Comparison of ENCODE assay signal across 14 mouse cellular contexts in the genomic region with DNA sequence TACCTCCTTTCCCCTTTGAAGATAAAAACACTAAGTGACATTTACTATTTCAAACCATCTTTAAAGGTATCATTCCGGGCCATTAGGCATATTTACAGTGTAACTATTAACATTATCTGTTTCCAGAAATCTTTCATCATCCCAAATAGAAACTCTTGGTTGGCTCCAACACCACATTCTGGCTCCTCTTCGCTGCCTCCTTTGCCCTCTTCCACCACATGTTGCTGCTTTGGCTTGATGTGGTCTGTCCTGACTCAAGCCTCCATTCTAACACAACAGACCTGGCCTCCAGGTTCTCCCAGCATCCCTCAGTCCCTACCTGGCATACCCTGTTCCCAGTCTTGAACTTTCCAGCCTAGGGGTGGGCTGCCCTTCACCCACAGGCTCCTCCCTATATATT. TPM values are rescaled to one million over a fixed set of nuclear protein-coding genes. Genes with fewer than 3 reads are reported as not detected.
DNase-seq lines count a peak whose midpoint lies in the region; ATAC-seq and TF ChIP-seq lines count a peak whose summit lies in the region.
"Had no signal": no experiment of that assay in that cellular context is flagged by ENCODE, and none has a peak within 500 bp of the region (broad histone marks: within the 10 kb centered on the region; RNA-seq: fewer than 3 reads in every experiment).

No protein-coding gene starts in this region.

- no peak for TF ChIP-seq CTCF in stomach, postnatal 0 days (IDR thresholded peaks at IDR 0.05; ENCODE audit: low read depth)

- peak overlapping the region; percentile 40; the same call in 1 of the 2 replicates for H3K4me2 ChIP-seq in intestine, embryonic 14.5 days (ENCODE audit: low read length)
- H3K4me2 ChIP-seq in intestine, embryonic 15.5 days (replicated peaks), result no peak overlapping the region
- H3K4me2 ChIP-seq in stomach, embryonic 14.5 days (replicated peaks; ENCODE audit: low read depth, low read length), result no peak overlapping the region
- H3K4me2 ChIP-seq in stomach, postnatal 0 days (replicated peaks; ENCODE audit: low read depth), result no peak overlapping the region
- 0 out of 2 replicates have a peak overlapping the region, but pooled peaks have one; percentile 38 for H3K4me2 ChIP-seq in intestine, embryonic 16.5 days (ENCODE audit: low read depth, low read length)

- intact Hi-C loops in gastrocnemius, postnatal 36 days (cut with DNase I), result no loop called here

- no peaks in the 10 kb centered on the region for H3K36me3 ChIP-seq in intestine, embryonic 14.5 days (ENCODE audit: control insufficient read depth, insufficient read depth, low read length)
- no peaks in the 10 kb centered on the region for H3K36me3 ChIP-seq in intestine, embryonic 15.5 days
- H3K36me3 ChIP-seq in stomach, embryonic 14.5 days (ENCODE audit: control insufficient read depth, insufficient read depth, low read length), result no peaks in the 10 kb centered on the region
- no peaks in the 10 kb centered on the region for H3K36me3 ChIP-seq in stomach, postnatal 0 days (ENCODE audit: control insufficient read depth, insufficient read depth, low read length)
- no peaks in the 10 kb centered on the region for H3K36me3 ChIP-seq in intestine, embryonic 16.5 days (ENCODE audit: control insufficient read depth, insufficient read depth, low read length)
- H3K36me3 ChIP-seq: heart, embryonic 15.5 days had no signal

- 41% methylated on average over 2 of the region's 2 CpGs for WGBS in intestine, embryonic 14.5 days
- 46% methylated on average over 2 of the region's 2 CpGs for WGBS in intestine, embryonic 15.5 days
- 44% methylated on average over 2 of the region's 2 CpGs for WGBS in stomach, embryonic 14.5 days
- WGBS in stomach, postnatal 0 days, result 42% methylated on average over 2 of the region's 2 CpGs
- WGBS in intestine, embryonic 16.5 days, result 44% methylated on average over 2 of the region's 2 CpGs

- H3K9me3 ChIP-seq in intestine, embryonic 14.5 days (ENCODE audit: control insufficient read depth, low read length), result no peaks in the 10 kb centered on the region
- H3K9me3 ChIP-seq in intestine, embryonic 15.5 days, result no peaks in the 10 kb centered on the region
- no peaks in the 10 kb centered on the region for H3K9me3 ChIP-seq in stomach, embryonic 14.5 days (ENCODE audit: control insufficient read depth, low read depth, low read length)
- H3K9me3 ChIP-seq in stomach, postnatal 0 days (ENCODE audit: control insufficient read depth, low read length), result no peaks in the 10 kb centered on the region
- H3K9me3 ChIP-seq in intestine, embryonic 16.5 days (ENCODE audit: control insufficient read depth, low read length), result no peaks in the 10 kb centered on the region
- H3K9me3 ChIP-seq: heart, embryonic 15.5 days; megakaryocyte, embryonic 14.5 days had no signal

- H3K4me1 ChIP-seq in intestine, embryonic 14.5 days (replicated peaks; ENCODE audit: control insufficient read depth, insufficient read depth, low read length), result peaks cover 16% of the 10 kb centered on the region; the same call in 1 of the 2 replicates
- H3K4me1 ChIP-seq in intestine, embryonic 15.5 days (replicated peaks), result peaks cover 8% of the 10 kb centered on the region; the same call in 1 of the 2 replicates
- H3K4me1 ChIP-seq in stomach, embryonic 14.5 days (ENCODE audit: control insufficient read depth, insufficient read depth, low read length), result peaks cover 11% of the 10 kb centered on the region; the same call in 1 of the 2 replicates
- H3K4me1 ChIP-seq in stomach, postnatal 0 days (replicated peaks; ENCODE audit: control insufficient read depth, insufficient read depth), result no peaks in the 10 kb centered on the region
- H3K4me1 ChIP-seq in intestine, embryonic 16.5 days (ENCODE audit: control insufficient read depth, insufficient read depth, low read length), result peaks cover 8% of the 10 kb centered on the region

- no peaks in the 10 kb centered on the region for H3K27me3 ChIP-seq in intestine, embryonic 14.5 days (replicated peaks; ENCODE audit: control insufficient read depth, insufficient read depth, low read length)
- H3K27me3 ChIP-seq in intestine, embryonic 15.5 days (replicated peaks), result no peaks in the 10 kb centered on the region
- H3K27me3 ChIP-seq in stomach, embryonic 14.5 days (ENCODE audit: control insufficient read depth, insufficient read depth, low read length), result no peaks in the 10 kb centered on the region
- no peaks in the 10 kb centered on the region for H3K27me3 ChIP-seq in stomach, postnatal 0 days (ENCODE audit: control insufficient read depth, insufficient read depth, low read length)
- no peaks in the 10 kb centered on the region for H3K27me3 ChIP-seq in intestine, embryonic 16.5 days (replicated peaks; ENCODE audit: control insufficient read depth, insufficient read depth, low read length)
- H3K27me3 ChIP-seq: heart, embryonic 15.5 days; megakaryocyte, embryonic 14.5 days had no signal

- no peak overlapping the region for H3K9ac ChIP-seq in intestine, embryonic 14.5 days (ENCODE audit: low read length)
- H3K9ac ChIP-seq in intestine, embryonic 15.5 days, result no peak overlapping the region
- no peak overlapping the region for H3K9ac ChIP-seq in stomach, embryonic 14.5 days (replicated peaks; ENCODE audit: low read depth, low read length)
- H3K9ac ChIP-seq in stomach, postnatal 0 days (ENCODE audit: low read length), result no peak overlapping the region
- no peak overlapping the region for H3K9ac ChIP-seq in intestine, embryonic 16.5 days (ENCODE audit: low read depth, low read length)
- H3K9ac ChIP-seq: heart, embryonic 15.5 days had no signal

- no peak for TF ChIP-seq EP300 in stomach, postnatal 0 days (optimal IDR thresholded peaks at IDR 0.05)

- peak; percentile 36 for DNase-seq in CD4-positive, CD25-positive, alpha-beta regulatory T cell, adult 2 months (ENCODE audit: low read depth, low spot score)
- no peak for DNase-seq in intestine, embryonic 14.5 days (ENCODE audit: low spot score)
- DNase-seq in stomach, postnatal 0 days (ENCODE audit: low spot score), result no peak
- DNase-seq in gastrocnemius, postnatal 36 days, result no peak
- DNase-seq: adrenal gland, adult 2 months; cerebellum, adult 8-10 months; lung, postnatal 14 days had no signal

- ATAC-seq in CD4-positive, CD25-positive, alpha-beta regulatory T cell, adult 4 months, result no peak
- no peak for ATAC-seq in intestine, embryonic 14.5 days (replicated peaks; ENCODE audit: low FRiP score, low TSS enrichment, low read depth)
- ATAC-seq in intestine, embryonic 15.5 days, result no peak
- 0 out of 2 replicates have a peak, but pooled peaks have one; percentile 11 for ATAC-seq in stomach, embryonic 14.5 days (ENCODE audit: insufficient number of reproducible peaks, insufficient read depth, low FRiP score, low read depth)
- ATAC-seq in stomach, postnatal 0 days (ENCODE audit: low FRiP score, low TSS enrichment), result no peak
- ATAC-seq in intestine, embryonic 16.5 days, result no peak

- H3K27ac ChIP-seq in intestine, embryonic 14.5 days (ENCODE audit: low read depth), result no peak overlapping the region
- H3K27ac ChIP-seq in intestine, embryonic 15.5 days, result no peak overlapping the region
- H3K27ac ChIP-seq in stomach, embryonic 14.5 days (ENCODE audit: low read length), result no peak overlapping the region
- no peak overlapping the region for H3K27ac ChIP-seq in stomach, postnatal 0 days (replicated peaks)
- no peak overlapping the region for H3K27ac ChIP-seq in intestine, embryonic 16.5 days (ENCODE audit: low read length)
- H3K27ac ChIP-seq: heart, embryonic 15.5 days; kidney, postnatal 0 days had no signal

- H3K4me3 ChIP-seq in intestine, embryonic 14.5 days (ENCODE audit: low read depth, low read length), result no peak overlapping the region
- no peak overlapping the region for H3K4me3 ChIP-seq in intestine, embryonic 15.5 days (replicated peaks)
- no peak overlapping the region for H3K4me3 ChIP-seq in stomach, embryonic 14.5 days (ENCODE audit: low read depth, low read length)
- H3K4me3 ChIP-seq in stomach, postnatal 0 days (ENCODE audit: low read depth, low read length), result no peak overlapping the region
- H3K4me3 ChIP-seq in intestine, embryonic 16.5 days (ENCODE audit: low read length), result no peak overlapping the region

RNA-seq across cellular contexts. Expression of gene Znrf2, which starts 56.2 kb away (rescaled TPM):
- 10 to 100 TPM; 22.9 to 26.1 TPM for polyA plus RNA-seq in CD4-positive, CD25-positive, alpha-beta regulatory T cell, adult 4 months (2017; shearing (Covaris generic))
- 5.4 and 6.3 TPM in 2 replicates for polyA plus RNA-seq in intestine, embryonic 14.5 days (2014; fragmentation: Nextera tagmentation; extraction: Ambion mirVana)
- 5.8 and 6.5 TPM in 2 replicates for polyA plus RNA-seq in intestine, embryonic 15.5 days (2015; fragmentation: Nextera tagmentation; extraction: Ambion mirVana)
- 5.8 and 6.0 TPM in 2 replicates for polyA plus RNA-seq in stomach, embryonic 14.5 days (2014; fragmentation: Nextera tagmentation; extraction: Ambion mirVana)
- 4.5 and 5.2 TPM in 2 replicates for polyA plus RNA-seq in stomach, postnatal 0 days (2015; fragmentation: Nextera tagmentation; extraction: Ambion mirVana)
- polyA plus RNA-seq in intestine, embryonic 16.5 days (2015; fragmentation: Nextera tagmentation; extraction: Ambion mirVana), result 5.0 and 5.5 TPM in 2 replicates
- 10 to 100 TPM; 13.1 to 13.6 TPM for total RNA-seq in gastrocnemius, postnatal 36 days (2021)

Comparison
In these comparisons a context has a peak if more than half of its experiments do, and no peak if none do; other contexts are left out.
1. H3K4me2 ChIP-seq: peak in intestine, embryonic 14.5 days (single experiment) and intestine, embryonic 16.5 days (single experiment); none in intestine, embryonic 15.5 days (single experiment), stomach, embryonic 14.5 days (single experiment) and stomach, postnatal 0 days (single experiment).